Mouse (Mus musculus) left cerebral cortex, adult 9 months (tissue): ENCODE measurements around the gene Rsph1.

Experiments
- DNase-seq, 2 experiments: peaks; one replicate each; pipeline ENCODE4 v3.0.0; 2022; ENCODE audit warnings: low spot score in 2 of 2

Gene Rsph1

GRCm38 (mm10) chr17:31276922-31277918, at the start of gene Rsph1:
Rsph1 (minus strand) TSS chr17:31277383.
- peak; percentile 99 to 100 for DNase-seq

GRCm38 (mm10) chr17:31326220-31326852, 49.2 kb upstream of the Rsph1 start:
- DNase-seq = no peak

GRCm38 (mm10) chr17:31325451-31326219, 48.5 kb upstream of the Rsph1 start:
- no peak for DNase-seq

- DNase-seq = no peak
These were observed 47.0 kb upstream of the Rsph1 start for GRCm38 (mm10) chr17:31324227-31324626.

- no peak for DNase-seq
These were observed 46.2 kb upstream of the Rsph1 start for GRCm38 (mm10) chr17:31323379-31323778.

- DNase-seq = no peak
These were observed 45.3 kb upstream of the Rsph1 start for GRCm38 (mm10) chr17:31322446-31322845.

- peak; percentile 44 to 89 for DNase-seq
These were observed 44.2 kb upstream of the Rsph1 start for GRCm38 (mm10) chr17:31321425-31321824.

GRCm38 (mm10) chr17:31318906-31319767, 42.0 kb upstream of the Rsph1 start:
- no peak for DNase-seq

GRCm38 (mm10) chr17:31317521-31318272, 40.5 kb upstream of the Rsph1 start:
- DNase-seq = no peak

GRCm38 (mm10) chr17:31316998-31317397, 39.8 kb upstream of the Rsph1 start:
- DNase-seq = no peak

- DNase-seq = no peak
These were observed 38.8 kb upstream of the Rsph1 start for GRCm38 (mm10) chr17:31315993-31316392.

GRCm38 (mm10) chr17:31315046-31315792, 38.0 kb upstream of the Rsph1 start:
- no peak for DNase-seq

- no peak for DNase-seq
These were observed 35.5 kb upstream of the Rsph1 start for GRCm38 (mm10) chr17:31312648-31313047.

- no peak for DNase-seq
These were observed 33.9 kb upstream of the Rsph1 start for GRCm38 (mm10) chr17:31311047-31311446.

- DNase-seq = no peak
These were observed 32.2 kb upstream of the Rsph1 start for GRCm38 (mm10) chr17:31309281-31309793.

GRCm38 (mm10) chr17:31308291-31308816, 31.2 kb upstream of the Rsph1 start:
- DNase-seq = no peak

- DNase-seq = no peak
These were observed 30.6 kb upstream of the Rsph1 start for GRCm38 (mm10) chr17:31307756-31308155.

GRCm38 (mm10) chr17:31305776-31306120, 28.6 kb upstream of the Rsph1 start:
- DNase-seq = no peak
